Mouse (Mus musculus) embryo, embryonic 11.5 days (tissue): ENCODE data around the gene Col6a3.

ENCODE experiments used
- DNase-seq: peaks from one replicate; pipeline ENCODE4 v3.0.0-alpha.2; 2012; ENCODE audit warnings: low read depth, low spot score

The Col6a3 gene

DNA sequence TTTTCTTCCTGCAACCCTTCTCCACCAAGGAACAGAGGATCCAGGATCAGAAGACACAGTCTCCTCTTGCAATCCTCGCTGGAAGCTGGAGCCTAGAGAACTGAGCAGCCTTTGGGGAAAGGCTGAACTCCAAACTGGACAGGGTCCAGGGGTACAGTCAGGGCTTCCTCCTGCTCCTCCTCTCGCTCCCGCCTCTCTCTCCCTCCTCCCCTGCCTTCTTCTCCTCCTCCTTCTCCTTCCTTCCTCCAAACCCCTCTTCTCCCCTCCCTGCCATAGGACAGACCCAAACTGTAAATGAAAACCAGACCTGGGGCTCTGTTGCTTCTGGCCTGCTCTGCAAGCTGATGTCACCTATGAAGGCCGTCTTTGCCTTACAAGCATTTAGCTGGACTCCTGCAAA lies at the start of gene Col6a3:
Gene Col6a3, minus strand, starts transcription at position 136 of the 400 bp plus-strand sequence.
- DNase-seq: no peak

- DNase-seq: no peak
These were observed 42.1 kb upstream of the Col6a3 start for GRCm38 (mm10) chr1:90885771-90886460.

- no peak for DNase-seq
These were observed 32.9 kb upstream of the Col6a3 start for GRCm38 (mm10) chr1:90876486-90877270.

- no peak for DNase-seq
These were observed 32.2 kb upstream of the Col6a3 start for GRCm38 (mm10) chr1:90875961-90876360.

DNA sequence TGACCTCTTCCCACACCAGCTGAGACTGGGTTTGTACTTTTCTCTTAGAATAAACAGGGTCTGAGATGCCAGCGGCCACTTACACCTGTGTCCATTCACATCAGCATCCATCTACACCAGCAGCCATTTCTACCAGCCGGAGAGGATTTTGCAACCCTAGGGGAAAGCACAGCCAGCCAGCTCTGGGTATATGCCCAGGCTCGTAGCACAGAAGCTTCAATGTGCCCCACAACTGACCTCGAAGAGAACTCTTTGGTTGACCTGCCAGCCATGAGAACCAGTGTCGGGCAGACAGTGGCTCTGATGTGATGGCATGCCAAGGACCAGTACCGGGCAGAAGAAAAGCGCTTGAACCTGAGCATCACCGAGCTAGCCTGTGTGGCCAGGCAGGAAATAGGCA lies 31.6 kb upstream of the Col6a3 start:
- DNase-seq: no peak

GRCm38 (mm10) chr1:90870581-90870980 lies 26.8 kb upstream of the Col6a3 start:
- DNase-seq: no peak

- DNase-seq: no peak
These were observed 23.0 kb upstream of the Col6a3 start for GRCm38 (mm10) chr1:90866734-90867133.

DNA sequence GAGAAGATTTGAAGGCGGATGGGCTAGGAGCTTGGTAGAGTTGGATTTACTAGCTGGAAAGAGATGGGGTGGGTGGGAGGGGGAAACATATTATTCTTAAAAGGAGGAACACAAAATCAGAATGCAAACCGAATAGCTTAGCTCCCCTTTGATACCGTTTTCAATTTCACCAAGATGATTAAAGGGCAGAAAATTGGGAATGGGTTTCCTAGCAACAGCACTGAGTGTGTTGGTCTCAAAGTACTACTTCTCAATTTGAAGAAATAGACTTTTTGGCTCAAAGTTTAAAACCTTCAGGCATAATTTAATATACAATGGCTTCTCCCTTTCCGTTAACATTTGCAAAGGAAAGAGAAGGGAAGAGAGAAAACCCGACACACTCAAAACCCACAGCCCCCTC lies 12.1 kb upstream of the Col6a3 start:
- DNase-seq: no peak

DNA sequence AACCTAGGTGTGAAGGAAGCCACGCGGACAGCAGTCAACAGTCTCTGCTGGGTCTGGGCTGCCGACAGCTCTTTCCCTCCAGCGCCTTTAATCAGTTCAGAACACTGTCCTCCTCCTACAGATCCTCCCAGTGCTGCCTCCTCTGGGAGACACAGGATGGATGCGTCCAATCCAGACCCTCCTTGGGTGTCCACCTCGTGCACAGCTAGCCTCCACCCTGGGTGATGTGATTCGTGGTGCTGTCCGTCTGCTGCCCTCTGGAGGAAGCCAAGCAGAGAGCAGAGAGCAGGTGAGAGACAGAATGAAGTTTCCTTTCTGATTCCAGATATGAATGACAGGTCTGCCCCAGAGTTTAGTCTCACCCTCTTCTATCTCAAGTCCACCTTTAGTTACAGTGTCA lies 6.1 kb upstream of the Col6a3 start:
- no peak for DNase-seq

DNA sequence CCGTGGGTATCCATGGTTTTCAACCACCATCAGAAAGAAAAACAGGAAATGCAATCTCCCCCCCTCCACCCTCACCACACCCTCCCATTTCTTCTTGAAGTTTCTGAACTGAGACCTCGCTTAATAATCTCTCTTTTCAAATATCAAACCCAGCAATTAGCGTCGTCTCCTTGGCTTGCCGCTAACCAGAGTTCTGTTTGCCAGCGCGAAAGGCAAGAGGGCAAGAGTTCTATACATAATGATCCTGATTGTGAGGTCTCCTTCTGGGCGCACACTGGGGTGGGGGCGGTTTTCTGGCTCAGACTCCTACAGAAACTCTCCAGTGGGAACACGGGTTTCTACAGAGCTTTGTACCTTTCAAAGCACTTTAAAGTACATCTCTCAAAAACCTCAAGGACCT lies 1.4 kb upstream of the Col6a3 start:
- DNase-seq: no peak

- no peak for DNase-seq
These were observed 783 bp downstream of the Col6a3 start for GRCm38 (mm10) chr1:90842789-90843587.

GRCm38 (mm10) chr1:90840250-90840649 lies 3.5 kb downstream of the Col6a3 start:
- peak; percentile 29 for DNase-seq

DNA sequence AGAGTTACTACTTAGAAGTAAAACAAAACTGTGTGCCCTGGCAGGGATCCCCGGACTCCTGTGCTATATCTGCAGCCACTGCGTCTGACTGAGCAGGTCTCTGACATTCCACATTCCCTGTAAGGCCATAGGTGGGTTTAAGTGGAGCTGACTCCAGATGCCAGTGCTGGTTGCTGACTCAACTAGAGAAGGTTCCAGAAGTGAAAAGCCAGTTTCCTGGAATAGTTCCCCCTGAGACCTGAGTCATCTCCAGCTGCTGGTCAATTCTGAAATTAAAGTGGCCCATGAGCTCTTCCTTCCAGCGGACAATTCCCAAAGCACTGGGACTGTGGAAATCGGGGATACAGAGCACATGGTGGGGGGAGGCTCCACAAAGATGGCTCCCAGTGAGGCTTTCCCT lies 5.1 kb downstream of the Col6a3 start:
- no peak for DNase-seq

DNA sequence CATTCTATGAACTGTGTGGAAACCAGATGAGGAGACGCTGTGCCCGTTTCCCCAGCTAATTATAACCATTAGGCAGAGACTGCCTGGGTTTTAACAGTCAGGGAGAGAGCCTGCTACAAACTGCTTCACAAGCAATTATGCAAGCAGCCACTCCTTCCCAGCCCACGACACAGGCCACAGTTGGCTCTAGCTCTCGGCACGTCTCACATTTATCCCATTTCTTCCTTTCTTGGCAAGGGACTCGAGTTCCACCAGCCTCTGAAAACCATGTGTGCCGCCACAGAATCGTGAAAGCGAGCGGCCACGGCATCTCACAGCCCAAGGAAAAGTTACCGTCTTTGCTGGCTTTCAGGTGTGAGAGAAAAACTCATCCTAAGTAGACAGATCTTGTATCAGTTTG lies 5.5 kb downstream of the Col6a3 start:
- DNase-seq: no peak

- DNase-seq: no peak
These were observed 7.5 kb downstream of the Col6a3 start for GRCm38 (mm10) chr1:90836178-90836740.

GRCm38 (mm10) chr1:90834701-90835100 lies 9.1 kb downstream of the Col6a3 start:
- no peak for DNase-seq

GRCm38 (mm10) chr1:90830006-90830405 lies 13.8 kb downstream of the Col6a3 start:
- no peak for DNase-seq

- DNase-seq: no peak
These were observed 30.5 kb downstream of the Col6a3 start for GRCm38 (mm10) chr1:90813226-90813625.

DNA sequence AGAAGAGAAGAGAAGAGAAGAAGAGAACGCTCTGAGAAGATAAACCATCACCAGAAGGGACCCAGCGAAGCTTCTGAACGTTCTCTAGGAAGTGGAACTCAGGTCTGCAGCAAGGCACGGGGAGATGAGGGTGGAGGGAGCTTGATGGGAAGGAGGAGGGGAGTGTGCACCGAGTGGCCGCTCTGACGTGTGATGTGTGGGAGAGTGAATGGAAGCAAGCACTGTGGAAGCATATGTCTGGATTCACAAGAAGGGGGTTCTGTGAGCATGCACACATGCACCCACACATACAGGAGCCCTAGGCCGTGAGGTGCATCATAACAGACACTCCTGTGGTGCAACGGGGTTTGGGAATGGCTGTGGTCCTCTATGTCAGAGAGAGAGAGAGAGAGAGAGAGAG lies 34.8 kb downstream of the Col6a3 start:
- DNase-seq: no peak

DNA sequence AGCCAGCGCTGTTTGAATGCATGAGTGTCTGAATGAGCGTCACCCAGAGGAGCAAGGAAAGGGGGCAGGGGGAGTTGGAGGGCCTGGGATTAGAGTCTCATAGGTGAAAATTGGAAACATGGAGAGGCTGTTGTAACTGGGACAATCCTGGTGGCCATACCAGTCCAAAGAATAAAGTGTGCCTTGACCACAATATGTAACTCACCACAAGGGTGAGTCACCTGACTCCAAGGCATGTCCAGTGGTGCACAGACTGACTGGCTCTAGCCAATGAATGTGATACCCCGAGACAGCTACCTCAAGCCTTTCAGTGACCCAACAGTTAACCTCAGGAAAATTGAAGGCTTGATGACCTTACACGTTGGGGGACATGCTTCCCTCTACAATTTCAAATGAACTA lies 40.7 kb downstream of the Col6a3 start:
- DNase-seq: no peak

GRCm38 (mm10) chr1:90801067-90801466 lies 42.7 kb downstream of the Col6a3 start:
- DNase-seq: no peak

GRCm38 (mm10) chr1:90800466-90800865 lies 43.3 kb downstream of the Col6a3 start:
- no peak for DNase-seq
